In the genomic region with DNA sequence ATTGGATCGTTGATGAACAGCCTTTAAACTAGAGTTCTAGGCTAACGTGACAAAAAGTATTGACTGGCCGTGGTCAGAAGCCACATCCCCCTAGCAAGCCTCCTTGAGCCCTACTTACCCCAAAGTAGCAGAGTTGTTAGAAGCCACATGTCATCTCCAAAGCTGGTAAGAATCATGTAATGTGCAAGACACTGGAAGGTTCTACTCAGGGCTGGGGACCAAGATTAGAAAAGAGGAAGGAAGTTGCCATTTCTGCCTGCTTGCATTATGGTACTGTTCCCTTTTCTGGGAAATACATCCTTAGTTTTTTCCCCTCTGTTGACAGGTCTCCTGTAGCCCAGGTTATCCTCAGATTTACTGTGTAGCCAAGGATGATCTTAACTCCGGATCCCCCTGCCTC, we compare ENCODE assay signal across 18 mouse cellular contexts. TPM values are rescaled to one million over a fixed set of nuclear protein-coding genes. Genes with fewer than 3 reads are reported as not detected.
DNase-seq lines count a peak whose midpoint lies in the region; ATAC-seq and TF ChIP-seq lines count a peak whose summit lies in the region.
"Had no signal": no experiment of that assay in that cellular context is flagged by ENCODE, and none has a peak within 500 bp of the region (broad histone marks: within the 10 kb centered on the region; RNA-seq: fewer than 3 reads in every experiment).

TSS of gene Fcgr1 (minus strand) at position 183 of the 400 bp plus-strand sequence.

- H3K27me3 ChIP-seq in heart, embryonic 10.5 days (ENCODE audit: insufficient read depth, poor library complexity, severe bottlenecking): no peaks in the 10 kb centered on the region
- peaks cover 9% of the 10 kb centered on the region; the same call in 1 of the 2 replicates for H3K27me3 ChIP-seq in G1E (ENCODE audit: insufficient read depth, low read length)
- peaks cover 6% of the 10 kb centered on the region for H3K27me3 ChIP-seq in megakaryocyte, embryonic 14.5 days (replicated peaks)
- H3K27me3 ChIP-seq in limb, embryonic 10.5 days (ENCODE audit: low read depth, poor library complexity, severe bottlenecking): no peaks in the 10 kb centered on the region

- peak; percentile 57 for ATAC-seq in G1E (ENCODE audit: extremely low read depth, insufficient number of reproducible peaks, low FRiP score, poor library complexity, severe bottlenecking)
- peak; percentile 86 to 91 for ATAC-seq in hematopoietic stem cell, adult 5-6 weeks (replicated peaks in 1 of 2; ENCODE audit: insufficient read depth in 1 of 2, low FRiP score in 2 of 2, low TSS enrichment in 1 of 2, low read depth in 1 of 2, poor library complexity in 2 of 2, severe bottlenecking in 2 of 2)
- ATAC-seq: forebrain, postnatal 0 days; inflammation-experienced regulatory T-cells, adult 6 months had no signal

- no peaks in the 10 kb centered on the region for H3K36me3 ChIP-seq in heart, embryonic 10.5 days
- H3K36me3 ChIP-seq in G1E (replicated peaks): no peaks in the 10 kb centered on the region
- no peaks in the 10 kb centered on the region for H3K36me3 ChIP-seq in megakaryocyte, embryonic 14.5 days (replicated peaks; ENCODE audit: low read length)
- H3K36me3 ChIP-seq in limb, embryonic 10.5 days: no peaks in the 10 kb centered on the region
- H3K36me3 ChIP-seq: heart, embryonic 12.5 days; kidney, embryonic 15.5 days; neural tube, embryonic 13.5 days had no signal

- WGBS in heart, embryonic 10.5 days: 72% methylated on average over 4 of the region's 4 CpGs
- WGBS in limb, embryonic 10.5 days: 87% methylated on average over 4 of the region's 4 CpGs

- no peaks in the 10 kb centered on the region for H3K4me1 ChIP-seq in heart, embryonic 10.5 days
- H3K4me1 ChIP-seq in G1E (ENCODE audit: insufficient read depth, low read depth, low read length): peaks cover 10% of the 10 kb centered on the region
- peaks cover 21% of the 10 kb centered on the region for H3K4me1 ChIP-seq in megakaryocyte, embryonic 14.5 days
- peaks cover 5% of the 10 kb centered on the region; the same call in 1 of the 2 replicates for H3K4me1 ChIP-seq in limb, embryonic 10.5 days
- H3K4me1 ChIP-seq: heart, embryonic 12.5 days; kidney, embryonic 15.5 days; neural tube, embryonic 13.5 days had no signal

- no peaks in the 10 kb centered on the region for H3K9me3 ChIP-seq in heart, embryonic 10.5 days
- H3K9me3 ChIP-seq in G1E (replicated peaks): no peaks in the 10 kb centered on the region
- no peaks in the 10 kb centered on the region for H3K9me3 ChIP-seq in megakaryocyte, embryonic 14.5 days
- no peaks in the 10 kb centered on the region for H3K9me3 ChIP-seq in limb, embryonic 10.5 days (replicated peaks)
- H3K9me3 ChIP-seq: kidney, embryonic 15.5 days; neural tube, embryonic 13.5 days had no signal

- peak; percentile 18 to 20 for DNase-seq in heart, adult 9 months (ENCODE audit: low spot score in 2 of 2)
- DNase-seq in heart, embryonic 10.5 days (ENCODE audit: low spot score): no peak
- DNase-seq in G1E (ENCODE audit: low spot score): no peak
- DNase-seq in T-cell, adult 2 months (ENCODE audit: low spot score): no peak
- no peak for DNase-seq in urinary bladder, adult 18-20 months (ENCODE audit: low spot score in 2 of 2)
- DNase-seq in limb, embryonic 10.5 days (ENCODE audit: low spot score): no peak
- DNase-seq: adrenal gland, adult 2 months; cerebellum, postnatal 25 days; forebrain, postnatal 0 days; heart, postnatal 4 days; retina, postnatal 1 day had no signal

- no peak for TF ChIP-seq CTCF in G1E (IDR thresholded peaks at IDR 0.05; ENCODE audit: low read depth, low read length)

- no peak within 1 kb of the TSS for H3K27ac ChIP-seq in heart, embryonic 10.5 days
- H3K27ac ChIP-seq in limb, embryonic 10.5 days: no peak within 1 kb of the TSS
- H3K27ac ChIP-seq: kidney, embryonic 15.5 days; liver, embryonic 14.5 days; neural tube, embryonic 13.5 days had no signal

- H3K4me3 ChIP-seq in heart, embryonic 10.5 days: no peak within 1 kb of the TSS
- H3K4me3 ChIP-seq in G1E (ENCODE audit: low read depth, low read length): no peak within 1 kb of the TSS
- H3K4me3 ChIP-seq in megakaryocyte, embryonic 14.5 days (replicated peaks): peak within 1 kb of the TSS; percentile 83
- H3K4me3 ChIP-seq in limb, embryonic 10.5 days: no peak within 1 kb of the TSS
- H3K4me3 ChIP-seq: heart, embryonic 12.5 days; kidney, embryonic 15.5 days; neural tube, embryonic 13.5 days had no signal

RNA-seq across cellular contexts. Expression of gene Fcgr1, which starts in this region (rescaled TPM):
- 0.18 and 0.35 TPM in 2 replicates for polyA plus RNA-seq in heart, embryonic 10.5 days (2016; fragmentation: Nextera tagmentation; extraction: Ambion mirVana)
- 0.53 TPM in 1 of 2 replicates, not detected in the other for total RNA-seq in G1E (2014; fragmentation: Nextera tagmentation)
- 0.12 and 0.16 TPM in 2 replicates for total RNA-seq in G1E (2017)
- not detected in 2 replicates for polyA plus RNA-seq in G1E (2012)
- 1.7 and 4.9 TPM in 2 replicates for total RNA-seq in hematopoietic stem cell, adult 5-6 weeks (2017)
- polyA plus RNA-seq in megakaryocyte, embryonic 14.5 days (2012; ENCODE audit: insufficient read depth, low replicate concordance): 0.86 and 1.7 TPM in 2 replicates
- polyA plus RNA-seq in limb, embryonic 10.5 days (2016; fragmentation: Nextera tagmentation; extraction: Ambion mirVana): 0.60 and 0.85 TPM in 2 replicates

Comparison
In these comparisons a context has a peak if more than half of its experiments do, and no peak if none do; other contexts are left out.
1. DNase-seq: peak in heart, adult 9 months (2 of 2); none in heart, embryonic 10.5 days (single experiment), G1E (single experiment), T-cell, adult 2 months (single experiment), urinary bladder, adult 18-20 months (0 of 2) and limb, embryonic 10.5 days (single experiment).
2. Peak in ATAC-seq in G1E; RNA of the gene not detected or under 1 TPM.